Mouse (Mus musculus) retina, adult 2 months (tissue): Measurements from ENCODE around the gene Psmd8.
A peak's percentile ranks its signal among the peaks of the same experiment; 100 is the strongest.
"Not testable (repeated sequence)": the region's sequence is repeated elsewhere in the genome, so short reads cannot be mapped to it uniquely, and the experiment has no call there.

ENCODE experiments used
- DNase-seq: peaks from one replicate; pipeline ENCODE4 v3.0.0-alpha.2; 2012; ENCODE audit warnings: low read depth, low spot score

Gene Psmd8

DNA sequence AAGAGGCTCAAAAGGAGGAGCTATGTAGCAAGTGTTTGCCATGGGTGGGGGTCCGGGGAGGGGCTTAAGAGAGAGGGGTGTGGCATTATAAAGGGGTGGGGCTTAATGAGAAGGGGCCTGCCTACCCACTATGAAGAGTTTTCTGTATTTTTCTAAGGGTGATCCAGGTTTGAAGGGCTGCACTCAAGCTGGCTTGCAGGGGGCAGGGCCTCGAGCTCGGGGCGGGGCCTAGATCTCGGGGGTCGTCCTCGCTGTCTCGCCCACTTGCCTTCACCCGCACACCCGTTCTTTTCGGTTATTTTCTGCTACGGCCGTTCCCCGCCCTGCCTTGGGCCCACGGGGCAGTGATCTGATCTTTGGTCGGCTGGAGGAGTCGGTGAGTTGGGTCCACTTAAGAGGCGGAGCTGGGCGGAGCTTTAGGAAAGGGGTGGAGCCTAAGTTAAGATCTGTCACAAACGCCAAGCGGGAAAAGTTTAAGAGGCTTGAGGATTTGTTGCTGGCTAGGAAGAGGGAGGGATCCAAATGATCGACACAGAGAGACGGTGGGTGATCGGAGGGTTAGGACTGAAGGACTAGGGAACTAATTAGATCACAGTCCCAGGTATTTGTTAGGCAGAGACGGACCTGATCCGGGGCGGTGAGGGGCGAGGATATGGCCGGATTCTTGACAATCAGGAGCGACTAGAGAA is 10.3 kb downstream of the Psmd8 start, which contains the start of the genes Ggn and Spred3:
Gene Ggn (plus strand): TSS at position 145 of the 689 bp plus-strand sequence.
Gene Spred3 (minus strand): TSS at position 346 of the 689 bp plus-strand sequence.
- DNase-seq, result no peak

GRCm38 (mm10) chr7:29169231-29170065 is 11.1 kb downstream of the Psmd8 start:
- DNase-seq, result no peak

DNA sequence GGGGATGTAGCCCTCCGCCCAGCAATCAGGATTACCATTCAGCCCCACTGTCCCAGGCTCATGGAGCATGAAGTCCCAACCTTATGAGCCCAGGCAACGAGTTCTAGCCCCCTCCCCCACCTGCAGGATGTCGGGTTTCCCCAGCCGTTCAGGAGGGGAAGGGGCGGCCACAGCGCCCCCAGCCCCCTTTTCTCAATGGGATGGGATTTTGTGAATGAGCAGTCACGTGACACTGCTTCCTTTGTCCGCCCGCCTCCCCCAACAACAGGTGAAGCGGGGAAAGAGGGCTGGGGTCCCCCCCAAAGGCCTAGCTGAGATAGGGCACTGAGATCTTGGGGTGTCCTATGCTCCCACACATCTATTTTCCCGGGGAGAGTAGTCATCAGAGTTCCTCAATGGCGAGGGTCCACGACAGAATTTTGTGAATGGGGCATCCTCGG is 11.7 kb downstream of the Psmd8 start:
- DNase-seq, result no peak

DNA sequence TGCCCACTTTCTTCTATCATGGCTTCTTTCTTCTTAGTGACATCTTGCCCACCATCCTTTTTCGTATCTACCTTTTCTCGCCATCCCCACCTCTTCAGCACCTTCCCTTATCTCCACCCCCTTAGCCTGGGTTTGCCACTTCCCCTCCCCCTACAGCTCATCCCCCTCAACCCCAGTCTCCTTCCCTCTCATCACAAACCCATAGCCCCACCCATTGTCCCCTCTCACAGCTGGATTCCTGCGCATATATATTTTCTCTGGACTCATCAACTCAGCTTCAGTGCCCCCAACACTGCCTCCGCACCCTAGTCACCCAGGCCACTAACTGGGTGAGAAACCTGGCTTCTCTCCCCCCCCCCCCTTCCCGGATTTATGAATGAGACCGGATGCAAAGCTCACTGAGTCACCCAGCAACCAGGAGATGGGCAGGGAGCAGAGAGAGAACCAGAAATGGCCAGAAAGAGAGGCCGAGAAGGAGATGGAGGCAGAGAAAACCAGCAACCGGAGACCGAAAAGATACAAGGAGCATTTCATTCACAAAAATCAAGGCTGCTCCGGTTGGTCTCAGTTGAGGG is 12.3 kb downstream of the Psmd8 start:
- DNase-seq, result no peak

- no peak for DNase-seq
Observed at GRCm38 (mm10) chr7:29167656-29168055, 12.8 kb downstream of the Psmd8 start.

DNA sequence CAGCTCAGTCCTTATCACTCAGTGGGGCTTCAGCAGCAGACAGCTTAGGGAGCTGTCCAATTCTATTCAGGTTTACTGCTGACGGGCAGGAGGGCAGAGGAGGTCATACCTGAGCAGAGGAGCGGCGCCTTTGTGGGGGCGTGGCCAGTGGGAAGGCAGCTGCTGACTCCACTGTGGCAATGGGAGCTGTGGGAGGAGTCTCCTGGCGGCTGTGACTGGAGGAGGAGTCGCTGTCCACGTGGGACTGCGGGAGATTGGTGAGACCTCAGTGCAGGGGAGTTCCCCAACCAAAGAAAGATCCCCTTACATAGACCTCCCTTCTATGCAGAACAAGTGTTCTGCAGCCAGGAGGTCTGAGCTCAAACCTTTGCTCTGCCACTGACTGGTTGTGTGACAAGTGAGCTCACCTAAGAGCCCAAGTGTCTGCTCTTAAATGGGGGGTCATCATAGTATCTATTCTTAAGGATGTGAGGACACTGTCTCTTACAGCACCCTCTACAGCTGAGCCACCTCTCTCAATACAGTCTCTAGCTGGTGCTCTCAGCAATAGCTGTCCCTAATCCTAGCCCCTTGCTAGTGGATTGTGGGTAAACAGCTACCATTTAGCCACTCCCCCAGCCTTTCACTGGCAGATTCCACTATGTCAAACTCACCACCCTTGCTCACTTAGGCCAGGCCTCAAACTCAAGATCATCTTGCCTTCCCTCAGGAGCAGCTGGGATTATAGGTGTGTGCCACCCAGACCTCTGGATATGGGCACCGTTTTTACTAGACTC is 17.6 kb downstream of the Psmd8 start:
- no peak for DNase-seq

- no peak for DNase-seq
Observed at GRCm38 (mm10) chr7:29162294-29162693, 18.2 kb downstream of the Psmd8 start.

- DNase-seq, result no peak
Observed at GRCm38 (mm10) chr7:29158264-29158663, 22.2 kb downstream of the Psmd8 start.

DNA sequence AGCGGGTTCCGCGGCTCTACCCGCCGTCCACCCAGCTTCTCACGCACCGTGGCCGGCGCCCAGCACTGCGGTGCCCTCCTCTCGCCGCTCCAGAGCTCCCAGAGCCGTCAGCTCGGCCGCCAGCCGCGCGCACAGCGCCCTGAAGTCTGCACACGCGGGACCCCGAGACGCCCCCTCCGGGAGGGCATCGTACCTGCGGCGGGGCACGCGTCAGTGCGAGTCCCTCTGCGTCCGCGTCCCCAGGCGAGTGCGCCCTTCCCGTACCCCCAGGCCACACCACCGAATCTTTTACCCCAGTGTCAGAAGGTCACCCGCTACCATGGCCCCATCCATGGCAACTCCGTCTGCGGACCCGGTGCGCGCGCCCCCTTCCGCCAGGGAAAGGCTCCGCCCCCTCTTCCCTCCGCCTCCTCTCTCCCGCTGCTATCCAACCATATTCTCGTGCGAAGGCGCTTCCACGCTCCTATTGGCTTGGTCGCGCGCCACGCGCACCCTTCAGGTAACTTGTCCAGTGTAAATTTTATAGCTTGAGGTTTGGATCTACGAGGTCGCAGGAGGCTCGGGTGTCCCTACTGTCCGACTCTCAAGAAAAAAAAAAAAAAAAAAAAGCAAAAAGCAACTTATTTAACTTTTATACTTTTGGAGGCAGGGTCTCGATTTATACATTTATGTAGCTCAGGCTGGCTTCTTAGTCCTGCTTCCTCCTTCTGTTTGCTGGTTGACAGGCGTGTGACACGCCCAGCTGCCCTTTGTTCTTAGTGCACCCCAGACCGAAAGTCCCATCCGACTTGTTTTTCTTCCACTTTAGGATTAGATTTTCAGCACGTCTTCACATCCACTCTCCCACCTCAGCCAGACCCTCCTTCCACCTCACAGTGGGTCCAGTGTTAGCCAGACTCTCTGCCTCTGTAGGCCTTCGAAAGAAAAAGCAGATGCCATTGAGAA is 24.4 kb downstream of the Psmd8 start, which contains the start of gene Fam98c:
Gene Fam98c (minus strand): TSS at position 397 of the 945 bp plus-strand sequence.
- peak; percentile 55 for DNase-seq

GRCm38 (mm10) chr7:29155196-29155837 is 25.2 kb downstream of the Psmd8 start:
- peak; percentile 68 for DNase-seq

DNA sequence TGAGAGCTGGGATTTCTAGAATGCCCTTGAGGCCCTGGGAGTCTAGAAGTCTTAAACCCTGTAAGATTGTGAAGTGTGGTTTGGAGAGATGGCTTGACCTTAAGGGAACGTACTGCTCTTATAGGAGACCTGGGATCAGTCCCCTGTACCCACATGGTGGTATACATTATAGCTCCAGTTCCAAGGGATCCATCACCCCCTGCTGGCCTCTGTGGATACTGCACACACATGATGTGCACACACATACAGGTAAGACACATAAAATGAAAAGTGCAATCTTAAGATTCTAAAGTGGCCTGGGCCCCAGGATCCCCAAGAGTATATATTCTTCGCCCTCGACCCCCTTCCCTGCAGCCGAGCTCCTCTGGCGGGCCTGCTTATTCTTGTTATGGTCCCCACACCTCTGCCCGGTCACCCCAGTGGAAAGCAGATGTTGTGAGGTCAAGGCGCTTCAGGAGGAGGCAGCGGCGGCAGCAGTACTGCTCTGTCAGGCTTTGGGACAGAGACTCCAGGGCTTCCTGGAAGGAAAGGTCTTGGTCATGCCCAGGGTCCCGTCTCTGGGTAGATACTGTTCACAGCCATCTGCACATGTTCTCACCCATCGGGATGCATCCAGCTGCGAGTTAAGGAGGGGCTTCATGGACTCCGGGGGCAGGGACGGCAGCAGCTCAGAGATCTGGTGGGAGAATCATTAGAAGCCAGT is 26.3 kb downstream of the Psmd8 start:
- no peak for DNase-seq

DNA sequence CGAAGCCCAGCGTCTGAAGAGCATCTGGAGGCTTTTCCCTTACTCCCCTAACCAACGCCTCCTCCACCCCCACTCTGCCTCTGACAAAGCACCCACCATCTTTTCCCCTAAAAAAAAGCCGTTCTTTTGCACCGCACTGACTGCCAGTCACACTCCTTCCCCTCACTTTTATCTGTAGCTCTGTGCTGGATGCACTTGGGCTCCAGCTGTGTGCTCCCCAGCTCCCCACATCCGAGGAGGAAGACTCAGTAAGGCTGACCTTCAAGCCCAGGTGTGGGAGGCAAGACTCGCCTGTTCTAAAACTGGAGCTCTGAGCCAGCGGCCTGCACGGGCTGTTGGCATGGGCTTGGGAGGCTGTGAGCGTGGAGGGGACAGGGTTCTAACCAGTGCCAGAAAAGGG is 29.0 kb downstream of the Psmd8 start:
- DNase-seq, result no peak

GRCm38 (mm10) chr7:29148771-29149170 is 31.7 kb downstream of the Psmd8 start:
- DNase-seq, result no peak

DNA sequence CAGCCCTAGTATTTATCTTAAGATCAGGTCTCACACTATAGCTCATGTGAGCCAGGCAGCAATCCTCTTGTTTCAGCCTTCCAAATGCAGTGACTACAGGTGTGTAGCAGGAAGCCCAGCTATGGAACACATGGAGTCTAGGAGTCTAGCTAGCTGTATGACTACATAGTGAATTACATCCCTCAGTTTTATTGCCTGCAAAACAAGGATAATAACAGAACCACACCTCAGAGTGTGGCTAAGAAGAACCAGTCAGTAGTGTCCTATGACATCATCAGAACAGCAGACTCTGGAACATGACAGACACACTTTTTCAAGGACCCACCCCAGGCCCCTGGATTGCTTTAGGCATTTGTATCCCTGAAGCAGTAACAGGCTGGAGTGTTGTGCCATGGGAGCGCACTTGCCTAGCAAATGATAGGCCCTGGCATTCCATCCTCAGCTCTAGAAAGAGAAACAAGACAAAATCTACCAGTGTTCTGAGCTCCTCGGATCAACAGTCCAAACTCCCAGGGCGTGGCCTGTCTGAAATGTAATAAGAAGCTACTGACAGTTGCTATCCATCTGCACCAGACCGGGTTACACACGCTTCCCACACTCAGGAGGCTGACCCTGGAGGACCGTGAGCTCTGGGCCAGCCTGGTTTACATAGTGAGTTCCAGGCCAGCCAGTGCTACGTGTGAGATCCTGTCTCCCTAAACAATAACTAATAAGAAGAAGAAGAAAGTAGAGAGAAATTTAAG is 33.7 kb downstream of the Psmd8 start:
- DNase-seq, result no peak

DNA sequence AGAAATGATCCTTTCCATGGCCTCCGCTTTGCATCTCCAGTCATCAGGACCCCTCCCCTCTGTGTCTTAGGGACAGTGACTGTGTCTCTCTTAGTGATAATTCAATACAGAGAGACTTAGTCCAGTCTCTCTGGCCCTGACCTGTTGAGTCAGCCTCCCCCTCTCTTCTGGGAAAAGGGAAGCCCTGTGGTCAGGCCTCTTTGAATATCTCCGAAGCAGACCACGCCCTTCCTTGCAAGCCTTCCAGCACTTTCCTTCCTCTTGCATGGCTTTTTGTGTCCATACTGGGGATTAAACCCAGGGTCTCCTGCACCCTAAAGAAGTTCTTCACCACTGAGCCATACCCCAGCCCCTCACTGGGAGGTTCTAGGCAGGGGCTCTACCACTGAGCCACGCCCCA is 36.5 kb downstream of the Psmd8 start:
- no peak for DNase-seq

- DNase-seq, result no peak
Observed at GRCm38 (mm10) chr7:29141416-29141815, 39.1 kb downstream of the Psmd8 start.

DNA sequence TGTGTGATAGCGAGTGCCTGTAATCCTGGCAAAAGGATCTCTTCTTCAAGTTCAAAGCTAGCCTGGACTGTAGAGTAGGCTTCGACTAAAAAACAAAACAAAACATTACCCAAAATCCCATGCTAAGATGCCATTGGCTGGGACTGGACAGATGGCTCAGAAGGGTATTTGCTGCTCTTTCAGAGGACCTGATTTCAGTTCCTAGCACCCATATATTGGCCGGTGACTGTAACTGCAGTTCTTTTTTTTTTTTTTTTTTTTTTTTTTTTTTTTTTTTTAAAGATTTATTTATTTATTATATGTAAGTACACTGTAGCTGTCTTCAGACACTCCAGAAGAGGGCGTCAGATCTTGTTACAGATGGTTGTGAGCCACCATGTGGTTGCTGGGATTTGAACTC is 41.3 kb downstream of the Psmd8 start:
- not testable (repeated sequence) for DNase-seq

DNA sequence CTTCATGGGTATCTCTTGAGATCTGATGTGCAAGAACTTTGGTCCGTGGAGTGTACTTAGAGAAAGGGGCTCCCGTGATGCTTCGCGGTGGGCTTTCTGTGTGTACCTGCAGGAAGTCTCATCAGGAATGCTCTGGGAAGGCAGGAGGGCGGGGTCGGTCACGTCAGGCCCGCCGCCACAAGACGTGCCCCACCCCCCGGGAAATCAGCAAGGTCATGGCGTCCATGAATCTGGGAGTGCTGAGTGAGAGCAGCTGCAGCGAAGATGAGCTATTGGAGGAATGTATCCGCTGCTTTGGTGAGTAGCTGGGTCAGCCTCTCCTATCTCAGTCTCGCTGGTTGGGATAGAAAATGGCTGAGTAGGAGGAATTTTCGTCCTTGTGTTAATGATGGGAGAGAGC is 43.1 kb downstream of the Psmd8 start:
- no peak for DNase-seq
